Mouse (Mus musculus) bone marrow macrophage, adult 2 months (primary cell): ENCODE data around the gene Rslcan18.

ENCODE experiments used
- CTCF ChIP-seq: IDR thresholded peaks from 2 replicates; pipeline ENCODE4 v1.5.1; 2012; ENCODE audit warnings: low read depth, mild to moderate bottlenecking, low read length, moderate library complexity
- POLR2A ChIP-seq: IDR thresholded peaks from 2 replicates; pipeline ENCODE4 v1.6.1; 2012; ENCODE audit warnings: mild to moderate bottlenecking, low read depth, low read length, borderline replicate concordance

GRCm38 (mm10) chr13:67060786-67061358 lies 55.2 kb downstream of the Rslcan18 start, which contains the start of gene Zfp712:
- TF ChIP-seq CTCF (no peak), POLR2A (no peak)
